Mouse (Mus musculus): ENCODE measurements around the gene AI661453. TPM values are rescaled to one million over a fixed set of nuclear protein-coding genes. Genes with fewer than 3 reads are reported as not detected.

Gene AI661453
- total and polyA plus RNA-seq, 2 experiments from 2014 or later = 0.19 to 0.93 TPM

GRCm38 (mm10) chr17:47458936-47459335, 22.5 kb downstream of the AI661453 start:
- H3K4me1 ChIP-seq (ENCODE audit: insufficient read depth, low read length) = no peaks in the 10 kb centered on the region
- TF ChIP-seq CTCF (IDR thresholded peaks at IDR 0.05) = no peak
- H3K27ac ChIP-seq (ENCODE audit: low read depth, low read length) = no peak overlapping the region
- no peak overlapping the region for H3K4me3 ChIP-seq (ENCODE audit: low read depth, low read length)
- no peaks in the 10 kb centered on the region for H3K9me3 ChIP-seq (ENCODE audit: low read length)
- no peaks in the 10 kb centered on the region for H3K27me3 ChIP-seq (ENCODE audit: insufficient read depth, low read length)
- ATAC-seq (ENCODE audit: low FRiP score) (no peak), DNase-seq (ENCODE audit: low spot score) (no peak)
- no peak overlapping the region for H3K9ac ChIP-seq (replicated peaks; ENCODE audit: low read length, poor library complexity, severe bottlenecking)
- WGBS = 90% methylated on average over 2 of the region's 2 CpGs
- H3K36me3 ChIP-seq (ENCODE audit: insufficient read depth, low read length) = no peaks in the 10 kb centered on the region
- H3K4me2 ChIP-seq (ENCODE audit: low read depth, low read length, poor library complexity, severe bottlenecking) = no peak overlapping the region

GRCm38 (mm10) chr17:47459341-47459919, 23.0 kb downstream of the AI661453 start:
- no peak overlapping the region for H3K27ac ChIP-seq (ENCODE audit: low read depth, low read length)
- DNase-seq (ENCODE audit: low spot score) (no peak), ATAC-seq (ENCODE audit: low FRiP score) (no peak)
- H3K9me3 ChIP-seq (ENCODE audit: low read length) = no peaks in the 10 kb centered on the region
- no peaks in the 10 kb centered on the region for H3K4me1 ChIP-seq (ENCODE audit: insufficient read depth, low read length)
- H3K27me3 ChIP-seq (ENCODE audit: insufficient read depth, low read length) = no peaks in the 10 kb centered on the region
- H3K4me3 ChIP-seq (ENCODE audit: low read depth, low read length) = no peak overlapping the region
- H3K4me2 ChIP-seq (ENCODE audit: low read depth, low read length, poor library complexity, severe bottlenecking) = no peak overlapping the region
- 80% methylated on average over 3 of the region's 3 CpGs for WGBS
- no peak overlapping the region for H3K9ac ChIP-seq (replicated peaks; ENCODE audit: low read length, poor library complexity, severe bottlenecking)
- no peak for TF ChIP-seq CTCF (IDR thresholded peaks at IDR 0.05)
- no peaks in the 10 kb centered on the region for H3K36me3 ChIP-seq (ENCODE audit: insufficient read depth, low read length)

GRCm38 (mm10) chr17:47461688-47462087, 25.3 kb downstream of the AI661453 start:
- DNase-seq (ENCODE audit: low spot score) (no peak), ATAC-seq (ENCODE audit: low FRiP score) (no peak)
- H3K4me1 ChIP-seq (ENCODE audit: insufficient read depth, low read length) = no peaks in the 10 kb centered on the region
- no peaks in the 10 kb centered on the region for H3K9me3 ChIP-seq (ENCODE audit: low read length)
- no peak for TF ChIP-seq CTCF (IDR thresholded peaks at IDR 0.05)
- no peak overlapping the region for H3K4me2 ChIP-seq (ENCODE audit: low read depth, low read length, poor library complexity, severe bottlenecking)
- H3K27ac ChIP-seq (ENCODE audit: low read depth, low read length) = no peak overlapping the region
- 0 out of 2 replicates have a peak, but pooled peaks cover 3% of the 10 kb centered on the region for H3K27me3 ChIP-seq (ENCODE audit: insufficient read depth, low read length)
- H3K9ac ChIP-seq (replicated peaks; ENCODE audit: low read length, poor library complexity, severe bottlenecking) = no peak overlapping the region
- H3K36me3 ChIP-seq (ENCODE audit: insufficient read depth, low read length) = no peaks in the 10 kb centered on the region
- 80% methylated on average over 3 of the region's 3 CpGs for WGBS
- no peak overlapping the region for H3K4me3 ChIP-seq (ENCODE audit: low read depth, low read length)

DNA sequence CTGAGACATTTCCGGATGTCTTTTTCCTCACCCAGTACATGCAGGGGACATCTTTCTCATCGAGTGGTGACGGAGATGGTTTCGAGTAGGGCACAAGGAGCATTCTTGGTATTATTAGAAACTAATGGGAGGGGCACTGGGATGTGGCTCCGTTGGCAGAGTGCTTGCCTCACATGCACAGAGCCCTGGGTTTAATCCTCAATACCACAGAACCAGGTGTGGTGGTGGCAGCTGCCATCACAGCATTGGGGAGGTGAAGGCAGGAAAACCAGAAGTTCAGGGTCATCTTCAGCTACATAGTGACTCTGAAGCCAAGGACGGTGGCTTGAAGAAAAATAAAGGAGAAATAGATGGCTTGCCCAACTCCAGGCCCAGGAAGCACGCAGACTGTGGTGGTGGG, 25.8 kb downstream of the AI661453 start:
- Histone ChIP-seq H3K4me1 (ENCODE audit: insufficient read depth, low read length) (no peaks in the 10 kb centered on the region), H3K4me3 (ENCODE audit: low read depth, low read length) (no peak overlapping the region), H3K27ac (ENCODE audit: low read depth, low read length) (no peak overlapping the region), H3K9ac (replicated peaks; ENCODE audit: low read length, poor library complexity, severe bottlenecking) (no peak overlapping the region), H3K27me3 (ENCODE audit: insufficient read depth, low read length) (0 out of 2 replicates have a peak, but pooled peaks cover 3% of the 10 kb centered on the region), H3K4me2 (ENCODE audit: low read depth, low read length, poor library complexity, severe bottlenecking) (no peak overlapping the region), H3K9me3 (ENCODE audit: low read length) (no peaks in the 10 kb centered on the region), H3K36me3 (ENCODE audit: insufficient read depth, low read length) (no peaks in the 10 kb centered on the region)
- 82% methylated on average over 7 of the region's 7 CpGs for WGBS
- no peak for TF ChIP-seq CTCF (IDR thresholded peaks at IDR 0.05)
- DNase-seq (ENCODE audit: low spot score) (no peak), ATAC-seq (ENCODE audit: low FRiP score) (no peak)

DNA sequence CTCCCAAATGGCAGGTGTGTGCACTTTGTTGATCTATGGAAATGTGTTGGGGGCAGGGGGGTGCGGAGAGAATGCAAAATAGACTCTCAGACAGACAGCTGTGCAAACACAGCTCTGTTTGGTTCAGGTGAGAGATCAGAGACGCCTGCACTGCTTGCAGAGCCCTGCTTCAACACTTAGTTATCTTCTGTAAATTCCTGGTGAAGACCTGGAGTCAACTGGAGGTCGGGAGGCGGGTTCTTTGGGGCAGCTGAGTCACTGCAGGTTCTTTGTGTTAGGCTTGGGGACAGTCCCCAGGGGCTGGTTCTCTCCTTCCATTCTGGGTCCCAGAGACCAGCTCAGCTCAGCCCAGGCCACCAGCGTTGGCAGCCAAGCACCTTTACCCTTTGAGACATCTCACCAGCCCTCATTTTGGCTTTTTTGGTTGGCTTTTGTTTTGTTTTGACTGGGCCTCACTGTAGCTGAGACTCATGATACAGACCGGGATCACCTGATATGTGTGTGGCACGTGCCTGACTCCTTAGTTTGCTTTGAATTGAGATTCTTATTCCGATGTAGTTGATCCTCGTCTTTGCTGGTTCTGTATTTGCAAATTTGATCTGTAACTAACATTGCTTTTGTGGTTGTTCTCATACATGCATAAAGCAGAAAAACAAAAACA, 26.4 kb downstream of the AI661453 start:
- DNase-seq (ENCODE audit: low spot score) = no peak
- no peak for ATAC-seq (ENCODE audit: low FRiP score)
- Histone ChIP-seq H3K4me3 (ENCODE audit: low read depth, low read length) (no peak overlapping the region), H3K4me1 (ENCODE audit: insufficient read depth, low read length) (no peaks in the 10 kb centered on the region), H3K4me2 (ENCODE audit: low read depth, low read length, poor library complexity, severe bottlenecking) (no peak overlapping the region), H3K36me3 (ENCODE audit: insufficient read depth, low read length) (no peaks in the 10 kb centered on the region), H3K27ac (ENCODE audit: low read depth, low read length) (no peak overlapping the region), H3K9me3 (ENCODE audit: low read length) (no peaks in the 10 kb centered on the region), H3K9ac (replicated peaks; ENCODE audit: low read length, poor library complexity, severe bottlenecking) (no peak overlapping the region), H3K27me3 (ENCODE audit: insufficient read depth, low read length) (peaks cover 3% of the 10 kb centered on the region; the same call in 1 of the 2 replicates)
- no peak for TF ChIP-seq CTCF (IDR thresholded peaks at IDR 0.05)
- 62% methylated on average over 9 of the region's 9 CpGs for WGBS

DNA sequence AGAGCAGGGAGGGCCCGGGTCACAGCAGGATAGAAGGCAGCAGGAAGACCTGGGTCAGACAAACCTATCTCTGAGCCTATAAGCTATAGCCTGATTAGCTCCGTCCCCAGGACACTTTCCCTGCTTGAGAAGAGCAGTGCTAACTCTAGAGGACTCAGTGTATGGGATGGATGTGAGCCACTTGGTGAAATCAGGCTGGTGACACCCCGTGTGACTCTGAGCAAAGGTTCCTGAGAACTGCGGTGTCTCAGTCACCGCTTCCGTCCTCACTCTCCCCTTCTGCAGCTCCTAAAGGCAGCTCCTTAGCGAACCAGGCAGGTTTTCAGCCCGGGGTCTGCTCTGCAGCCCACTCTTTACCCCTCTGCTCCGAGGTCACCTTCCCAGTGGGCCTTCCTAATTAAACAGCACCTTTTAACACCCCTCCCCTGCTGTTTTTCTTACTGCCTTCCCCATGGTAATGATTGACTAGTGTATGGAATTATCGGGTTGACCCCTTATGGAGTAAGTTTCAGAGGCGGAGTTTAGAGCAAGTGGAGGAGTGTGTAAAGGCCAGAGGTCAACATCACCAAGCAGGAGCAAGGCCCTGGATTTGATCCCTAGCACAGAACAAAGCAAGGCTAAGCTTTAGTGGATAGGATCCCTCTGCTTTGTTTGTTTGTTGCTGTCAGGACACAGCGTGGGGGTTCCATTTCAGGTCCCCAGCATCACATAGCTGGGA, 28.0 kb downstream of the AI661453 start:
- H3K4me1 ChIP-seq (ENCODE audit: insufficient read depth, low read length) = no peaks in the 10 kb centered on the region
- H3K4me3 ChIP-seq (ENCODE audit: low read depth, low read length) = no peak overlapping the region
- 41% methylated on average over 12 of the region's 12 CpGs for WGBS
- no peaks in the 10 kb centered on the region for H3K36me3 ChIP-seq (ENCODE audit: insufficient read depth, low read length)
- H3K9ac ChIP-seq (replicated peaks; ENCODE audit: low read length, poor library complexity, severe bottlenecking) = no peak overlapping the region
- ATAC-seq (ENCODE audit: low FRiP score) = no peak
- no peak for TF ChIP-seq CTCF (IDR thresholded peaks at IDR 0.05)
- H3K9me3 ChIP-seq (ENCODE audit: low read length) = no peaks in the 10 kb centered on the region
- no peak overlapping the region for H3K4me2 ChIP-seq (ENCODE audit: low read depth, low read length, poor library complexity, severe bottlenecking)
- no peak overlapping the region for H3K27ac ChIP-seq (ENCODE audit: low read depth, low read length)
- no peak for DNase-seq (ENCODE audit: low spot score)
- peaks cover 11% of the 10 kb centered on the region for H3K27me3 ChIP-seq (ENCODE audit: insufficient read depth, low read length)

Data from midbrain, postnatal 0 days (tissue).